Mouse (Mus musculus) intestine, embryonic 14.5 days (tissue): Measurements from ENCODE around the gene Srgap1. TPM values are rescaled to one million over a fixed set of nuclear protein-coding genes. Genes with fewer than 3 reads are reported as not detected.

Experiments used
- ATAC-seq: fragments of 200-750 bp; cut with Nextera tagmentation; replicated peaks from 2 replicates; pipeline ENCODE4 v1.8.0; 2017; ENCODE audit warnings: low read depth, moderate number of reproducible peaks, moderate TSS enrichment, moderate library complexity; ENCODE audit not compliant: low FRiP score, low TSS enrichment
- DNase-seq: peaks from one replicate; pipeline ENCODE4 v3.0.0-alpha.2; 2018; ENCODE audit warnings: low spot score
- H3K27ac ChIP-seq: fragments of 300-500 bp; sonication (generic); 2 replicates; pipeline ENCODE4 v1.5.1; 2014; ENCODE audit warnings: low read depth, mild to moderate bottlenecking, control low read depth
- H3K27me3 ChIP-seq: fragments of 300-500 bp; sonication (generic); replicated peaks from 2 replicates; pipeline ENCODE4 v1.6.1; 2014; ENCODE audit warnings: low read length, control low read depth; ENCODE audit not compliant: control insufficient read depth, insufficient read depth
- H3K36me3 ChIP-seq: fragments of 300-500 bp; sonication (generic); 2 replicates; pipeline ENCODE4 v1.6.1; 2014; ENCODE audit warnings: low read length, control low read depth; ENCODE audit not compliant: control insufficient read depth, insufficient read depth
- H3K4me1 ChIP-seq: fragments of 300-500 bp; sonication (generic); replicated peaks from 2 replicates; pipeline ENCODE4 v1.6.1; 2014; ENCODE audit warnings: low read length, control low read depth, mixed read lengths; ENCODE audit not compliant: control insufficient read depth, insufficient read depth
- H3K4me2 ChIP-seq: fragments of 300-500 bp; sonication (generic); 2 replicates; pipeline ENCODE4 v1.6.1; 2014; ENCODE audit warnings: low read length
- H3K4me3 ChIP-seq: fragments of 300-500 bp; sonication (generic); 2 replicates; pipeline ENCODE4 v1.5.1; 2014; ENCODE audit warnings: low read depth, low read length, control low read depth, mixed read lengths
- H3K9ac ChIP-seq: fragments of 300-500 bp; sonication (generic); 2 replicates; pipeline ENCODE4 v1.6.1; 2014; ENCODE audit warnings: mild to moderate bottlenecking, low read length
- H3K9me3 ChIP-seq: fragments of 300-500 bp; sonication (generic); 2 replicates; pipeline ENCODE4 v1.6.1; 2016; ENCODE audit warnings: low read length, control low read depth; ENCODE audit not compliant: control insufficient read depth
- WGBS: fragments of 180-500 bp; shearing (Covaris S2); extraction: QIAGEN DNeasy Blood & Tissue Kit; methylation state at CpG from one replicate; pipeline ENCODE4 v1.1.7; 2014; 5-methylcytosine and 5-hydroxymethylcytosine counted together
- polyA plus RNA-seq: library from polyadenylated mRNA; unstranded; fragments of >200 nt; fragmentation: Nextera tagmentation; extraction: Ambion mirVana; gene quantifications from 2 replicates; pipeline ENCODE4 v1.2.1, GENCODE M21; 2014

Srgap1 gene
- polyA plus RNA-seq, 1 experiment from 2014 or later, result 8.7 TPM

GRCm38 (mm10) chr10:121900772-121901171, 146.3 kb downstream of the Srgap1 start:
- ATAC-seq (no peak), DNase-seq (no peak)
- H3K27me3 ChIP-seq, result no peaks in the 10 kb centered on the region
- H3K4me1 ChIP-seq, result 0 out of 2 replicates have a peak, but pooled peaks cover 5% of the 10 kb centered on the region
- H3K36me3 ChIP-seq, result no peaks in the 10 kb centered on the region
- H3K4me2 ChIP-seq, result no peak overlapping the region
- H3K9ac ChIP-seq, result no peak overlapping the region
- H3K9me3 ChIP-seq, result no peaks in the 10 kb centered on the region
- H3K4me3 ChIP-seq, result no peak overlapping the region
- 68% methylated on average over 6 of the region's 6 CpGs for WGBS
- no peak overlapping the region for H3K27ac ChIP-seq

GRCm38 (mm10) chr10:121899706-121900105, 147.4 kb downstream of the Srgap1 start:
- Histone ChIP-seq H3K27ac (no peak overlapping the region), H3K9me3 (no peaks in the 10 kb centered on the region), H3K4me2 (no peak overlapping the region), H3K4me1 (0 out of 2 replicates have a peak, but pooled peaks cover 5% of the 10 kb centered on the region), H3K4me3 (no peak overlapping the region), H3K36me3 (no peaks in the 10 kb centered on the region), H3K27me3 (no peaks in the 10 kb centered on the region), H3K9ac (no peak overlapping the region)
- DNase-seq (no peak), ATAC-seq (no peak)
- 92% methylated on average over 6 of the region's 6 CpGs for WGBS

- no peaks in the 10 kb centered on the region for H3K27me3 ChIP-seq
- H3K27ac ChIP-seq, result no peak overlapping the region
- ATAC-seq, result no peak
- H3K36me3 ChIP-seq, result no peaks in the 10 kb centered on the region
- no peak overlapping the region for H3K9ac ChIP-seq
- H3K9me3 ChIP-seq, result no peaks in the 10 kb centered on the region
- H3K4me1 ChIP-seq, result no peaks in the 10 kb centered on the region
- no peak overlapping the region for H3K4me3 ChIP-seq
- H3K4me2 ChIP-seq, result no peak overlapping the region
- no peak for DNase-seq
- 91% methylated on average over 2 of the region's 2 CpGs for WGBS
Observed at GRCm38 (mm10) chr10:121897835-121898370, 149.2 kb downstream of the Srgap1 start.

- peaks cover 6% of the 10 kb centered on the region; the same call in 1 of the 2 replicates for H3K4me1 ChIP-seq
- H3K27me3 ChIP-seq, result no peaks in the 10 kb centered on the region
- H3K4me2 ChIP-seq, result no peak overlapping the region
- DNase-seq (no peak), ATAC-seq (no peak)
- H3K4me3 ChIP-seq, result no peak overlapping the region
- no peak overlapping the region for H3K9ac ChIP-seq
- H3K9me3 ChIP-seq, result no peaks in the 10 kb centered on the region
- 65% methylated on average over 13 of the region's 13 CpGs for WGBS
- H3K27ac ChIP-seq, result no peak overlapping the region
- H3K36me3 ChIP-seq, result no peaks in the 10 kb centered on the region
Observed at GRCm38 (mm10) chr10:121891390-121892067, 155.6 kb downstream of the Srgap1 start.

- no peak for ATAC-seq
- H3K9ac ChIP-seq, result no peak overlapping the region
- DNase-seq, result no peak
- H3K27me3 ChIP-seq, result no peaks in the 10 kb centered on the region
- peaks cover 11% of the 10 kb centered on the region; the same call in 1 of the 2 replicates for H3K4me1 ChIP-seq
- WGBS, result 63% methylated on average over 6 of the region's 6 CpGs
- H3K9me3 ChIP-seq, result no peaks in the 10 kb centered on the region
- H3K4me3 ChIP-seq, result no peak overlapping the region
- H3K27ac ChIP-seq, result no peak overlapping the region
- H3K4me2 ChIP-seq, result no peak overlapping the region
- H3K36me3 ChIP-seq, result no peaks in the 10 kb centered on the region
Observed at GRCm38 (mm10) chr10:121890061-121890460, 157.1 kb downstream of the Srgap1 start.

GRCm38 (mm10) chr10:121886805-121887204, 160.3 kb downstream of the Srgap1 start:
- peaks cover 10% of the 10 kb centered on the region; the same call in 1 of the 2 replicates for H3K4me1 ChIP-seq
- H3K36me3 ChIP-seq, result no peaks in the 10 kb centered on the region
- H3K9me3 ChIP-seq, result no peaks in the 10 kb centered on the region
- no peaks in the 10 kb centered on the region for H3K27me3 ChIP-seq
- no peak for ATAC-seq
- DNase-seq, result no peak
- H3K4me2 ChIP-seq, result no peak overlapping the region
- H3K9ac ChIP-seq, result no peak overlapping the region
- no peak overlapping the region for H3K27ac ChIP-seq
- 38% methylated on average over 6 of the region's 6 CpGs for WGBS
- H3K4me3 ChIP-seq, result no peak overlapping the region

- no peaks in the 10 kb centered on the region for H3K27me3 ChIP-seq
- WGBS, result 33% methylated on average over 9 of the region's 9 CpGs
- no peak overlapping the region for H3K27ac ChIP-seq
- H3K9ac ChIP-seq, result no peak overlapping the region
- H3K36me3 ChIP-seq, result no peaks in the 10 kb centered on the region
- H3K4me2 ChIP-seq, result no peak overlapping the region
- ATAC-seq (no peak), DNase-seq (no peak)
- no peaks in the 10 kb centered on the region for H3K9me3 ChIP-seq
- H3K4me3 ChIP-seq, result no peak overlapping the region
- H3K4me1 ChIP-seq, result 0 out of 2 replicates have a peak, but pooled peaks cover 5% of the 10 kb centered on the region
Observed at GRCm38 (mm10) chr10:121885512-121886218, 161.4 kb downstream of the Srgap1 start.

- Histone ChIP-seq H3K4me3 (no peak overlapping the region), H3K9me3 (no peaks in the 10 kb centered on the region), H3K27ac (no peak overlapping the region), H3K36me3 (no peaks in the 10 kb centered on the region), H3K9ac (no peak overlapping the region), H3K4me2 (no peak overlapping the region), H3K4me1 (0 out of 2 replicates have a peak, but pooled peaks cover 7% of the 10 kb centered on the region), H3K27me3 (no peaks in the 10 kb centered on the region)
- ATAC-seq (no peak), DNase-seq (no peak)
- WGBS, result 71% methylated on average over 6 of the region's 6 CpGs
Observed at GRCm38 (mm10) chr10:121882461-121882860, 164.7 kb downstream of the Srgap1 start.
